Mouse (Mus musculus) gastrocnemius, postnatal 36 days (tissue): ENCODE data around the gene Defb19. TPM values are rescaled to one million over a fixed set of nuclear protein-coding genes. Genes with fewer than 3 reads are reported as not detected.

Experiments
- total RNA-seq, 2 experiments: library from RNA; stranded (reverse); gene quantifications; 2 replicates each; pipeline ENCODE4 v1.2.3; 2021

Gene Defb19
- total RNA-seq, 2 experiments from 2014 or later, result not detected

Other genes with a start within 250 kb of the Defb19 start
- 10 to 100 TPM; 24.4 to 31.6 TPM for gene Rbck1, start 247.7 kb downstream of the Defb19 start, total RNA-seq
- gene Trib3, start 236.3 kb downstream of the Defb19 start, total RNA-seq, result 1 to 10 TPM in 1 of 2 experiments, under 1 TPM in 1; 0.62 to 1.5 TPM
- not detected for gene Nrsn2, start 203.7 kb downstream of the Defb19 start, total RNA-seq
- gene Sox12, start 182.2 kb downstream of the Defb19 start, total RNA-seq, result 1 to 10 TPM; 1.4 to 1.5 TPM
- 1 to 10 TPM in 1 of 2 experiments, under 1 TPM in 1; 0.84 to 2.1 TPM for gene Zcchc3, start 165.3 kb downstream of the Defb19 start, total RNA-seq
- not detected for gene 6820408C15Rik, start 164.7 kb downstream of the Defb19 start, total RNA-seq
- gene Defb23, start 115.7 kb downstream of the Defb19 start, total RNA-seq, result not detected
- not detected for gene Defb20, start 103.2 kb downstream of the Defb19 start, total RNA-seq
- gene Defb22, start 90.2 kb downstream of the Defb19 start, total RNA-seq, result not detected
- gene Defb26, start 68.6 kb downstream of the Defb19 start, total RNA-seq, result not detected
- not detected for gene Defb28, start 62.1 kb downstream of the Defb19 start, total RNA-seq
- not detected for gene Defb29, start 40.2 kb downstream of the Defb19 start, total RNA-seq
- not detected for gene Gm17416, start 11.0 kb downstream of the Defb19 start, total RNA-seq
- not detected for gene Defb21, start 7.6 kb downstream of the Defb19 start, total RNA-seq
- gene Defb45, start 19.1 kb upstream of the Defb19 start, total RNA-seq, result not detected
- not detected for gene Defb36, start 24.0 kb upstream of the Defb19 start, total RNA-seq
- gene Defb25, start 42.7 kb upstream of the Defb19 start, total RNA-seq, result not detected
- 1 to 10 TPM; 2.7 to 3.6 TPM for gene Rem1, start 46.6 kb upstream of the Defb19 start, total RNA-seq
- gene H13, start 89.1 kb upstream of the Defb19 start, total RNA-seq, result 10 to 100 TPM; 30.1 to 35.1 TPM
- gene Mcts2, start 106.7 kb upstream of the Defb19 start, total RNA-seq, result 10 to 100 TPM in 1 of 2 experiments, 1 to 10 TPM in 1; 9.6 to 12.1 TPM
- gene Id1, start 155.9 kb upstream of the Defb19 start, total RNA-seq, result 10 to 100 TPM; 11.5 to 17.7 TPM
- gene Cox4i2, start 173.9 kb upstream of the Defb19 start, total RNA-seq, result 1 to 10 TPM; 2.9 TPM